Mouse (Mus musculus) MEL (cell line): ENCODE results near the gene Dcaf17. TPM values are rescaled to one million over a fixed set of nuclear protein-coding genes. Genes with fewer than 3 reads are reported as not detected.

Experiments used
- DNase-seq: peaks from one replicate; pipeline ENCODE4 v3.0.0; 2011; ENCODE audit warnings: low read depth, low spot score
- H3K27ac ChIP-seq: 2 replicates; pipeline ENCODE4 v1.5.1; 2012; ENCODE audit warnings: low read depth, mild to moderate bottlenecking, control low read depth, low read length, moderate library complexity; ENCODE audit not compliant: control insufficient read depth
- H3K27me3 ChIP-seq, 2 experiments: fragments of 150-350 bp in 1 of 2; sonication (generic) in 1 of 2; 2 replicates each; pipeline ENCODE4 v1.6.1; 2012; ENCODE audit warnings: low read length in 2 of 2, mild to moderate bottlenecking in 2 of 2, improper control_type of control experiment in 1 of 2, moderate library complexity in 1 of 2; ENCODE audit not compliant: insufficient read depth in 2 of 2, control insufficient read depth in 1 of 2
- H3K36me3 ChIP-seq, 2 experiments: 2 replicates each; pipeline ENCODE4 v1.6.1; 2012 to 2014; ENCODE audit warnings: low read length in 2 of 2, improper control_type of control experiment in 1 of 2, inconsistent platforms in 1 of 2, mild to moderate bottlenecking in 1 of 2; ENCODE audit not compliant: insufficient read depth in 2 of 2, control insufficient read depth in 1 of 2
- H3K4me1 ChIP-seq, 2 experiments: fragments of 150-350 bp in 1 of 2; sonication (generic) in 1 of 2; 2 replicates each; pipeline ENCODE4 v1.6.1; 2012; ENCODE audit warnings: low read length in 2 of 2, improper control_type of control experiment in 1 of 2, mild to moderate bottlenecking in 1 of 2; ENCODE audit not compliant: insufficient read depth in 2 of 2, control insufficient read depth in 1 of 2
- H3K4me3 ChIP-seq, 2 experiments: fragments of 150-350 bp in 1 of 2; sonication (generic) in 1 of 2; 2 replicates each; pipeline ENCODE4 v1.5.1; 2012; ENCODE audit warnings: low read depth in 2 of 2, low read length in 2 of 2, mild to moderate bottlenecking in 2 of 2, moderate library complexity in 2 of 2, control low read depth in 1 of 2, improper control_type of control experiment in 1 of 2; ENCODE audit not compliant: control insufficient read depth in 1 of 2, insufficient read depth in 1 of 2
- H3K79me2 ChIP-seq: 2 replicates; pipeline ENCODE4 v1.6.1; 2012; ENCODE audit warnings: mild to moderate bottlenecking, low read length, moderate library complexity; ENCODE audit not compliant: control insufficient read depth, poor library complexity, insufficient read depth
- H3K9ac ChIP-seq: 2 replicates; pipeline ENCODE4 v1.6.1; 2012; ENCODE audit warnings: low read depth, mild to moderate bottlenecking, control low read depth, low read length, moderate library complexity; ENCODE audit not compliant: control insufficient read depth, poor library complexity, severe bottlenecking
- H3K9me3 ChIP-seq: fragments of 150-350 bp; sonication (generic); replicated peaks from 2 replicates; pipeline ENCODE4 v1.6.1; 2012; ENCODE audit warnings: mild to moderate bottlenecking, low read length, improper control_type of control experiment, moderate library complexity; ENCODE audit not compliant: insufficient read depth
- BHLHE40 ChIP-seq: IDR thresholded peaks from 2 replicates; pipeline ENCODE4 v1.6.1; 2012; ENCODE audit warnings: low read depth, mild to moderate bottlenecking, inconsistent platforms, low read length, improper control_type of control experiment, borderline replicate concordance
- CTCF ChIP-seq, 3 experiments: IDR thresholded peaks in 2 of 3; conservative IDR thresholded peaks in 1 of 3; 2 replicates each; pipeline ENCODE4 v1.5.1; 2011 to 2012; ENCODE audit warnings: low read length in 3 of 3, low read depth in 2 of 3, mild to moderate bottlenecking in 2 of 3, improper control_type of control experiment in 1 of 3, inconsistent platforms in 1 of 3, mixed read lengths in 1 of 3, moderate library complexity in 1 of 3; ENCODE audit not compliant: control insufficient read depth in 1 of 3, insufficient read depth in 1 of 3, poor library complexity in 1 of 3, severe bottlenecking in 1 of 3
- ELF1 ChIP-seq: IDR thresholded peaks from 2 replicates; pipeline ENCODE4 v1.6.1; 2014; ENCODE audit warnings: low read depth, mild to moderate bottlenecking, inconsistent platforms, low read length, improper control_type of control experiment, moderate library complexity
- EP300 ChIP-seq, 2 experiments: IDR thresholded peaks; 2 replicates each; pipeline ENCODE4 v1.6.1; 2011; ENCODE audit warnings: improper control_type of control experiment in 2 of 2, low read length in 2 of 2, low read depth in 1 of 2, mild to moderate bottlenecking in 1 of 2
- GABPA ChIP-seq: IDR thresholded peaks from 2 replicates; pipeline ENCODE4 v1.6.1; 2012; ENCODE audit warnings: low read depth, mild to moderate bottlenecking, inconsistent platforms, low read length, improper control_type of control experiment, moderate library complexity
- GATA1 ChIP-seq: IDR thresholded peaks from 2 replicates; pipeline ENCODE4 v1.6.1; 2011; ENCODE audit warnings: low read depth, low read length, improper control_type of control experiment
- JUND ChIP-seq: IDR thresholded peaks from 2 replicates; pipeline ENCODE4 v1.6.1; 2011; ENCODE audit warnings: low read depth, mild to moderate bottlenecking, improper control_type of control experiment, low read length
- MAZ ChIP-seq: IDR thresholded peaks from 2 replicates; pipeline ENCODE4 v1.6.1; 2012; ENCODE audit warnings: low read depth, mild to moderate bottlenecking, inconsistent platforms, low read length, improper control_type of control experiment
- MEF2A ChIP-seq: IDR thresholded peaks from 2 replicates; pipeline ENCODE4 v1.6.1; 2014; ENCODE audit warnings: low read depth, mild to moderate bottlenecking, inconsistent platforms, low read length, improper control_type of control experiment; ENCODE audit not compliant: poor library complexity, insufficient replicate concordance, severe bottlenecking; ENCODE audit errors: extremely low read depth
- MYC ChIP-seq: IDR thresholded peaks from 2 replicates; pipeline ENCODE4 v1.6.1; 2011; ENCODE audit warnings: low read depth, mild to moderate bottlenecking, low read length, improper control_type of control experiment, moderate library complexity
- POLR2AphosphoS5 ChIP-seq: IDR thresholded peaks from 2 replicates; pipeline ENCODE4 v1.6.1; 2012; ENCODE audit warnings: low read depth, borderline replicate concordance, mild to moderate bottlenecking, inconsistent platforms, low read length, moderate library complexity, mixed read lengths
- RAD21 ChIP-seq: IDR thresholded peaks from 2 replicates; pipeline ENCODE4 v1.6.1; 2011; ENCODE audit warnings: mild to moderate bottlenecking, low read depth, low read length, improper control_type of control experiment
- SIN3A ChIP-seq: IDR thresholded peaks from 2 replicates; pipeline ENCODE4 v1.6.1; 2012; ENCODE audit warnings: low read length, improper control_type of control experiment, inconsistent platforms
- TAL1 ChIP-seq: IDR thresholded peaks from 2 replicates; pipeline ENCODE4 v1.6.1; 2012; ENCODE audit warnings: mild to moderate bottlenecking, inconsistent platforms, low read length, moderate library complexity, mixed read lengths
- TCF12 ChIP-seq: IDR thresholded peaks from 2 replicates; pipeline ENCODE4 v1.6.1; 2014; ENCODE audit warnings: low read depth, mild to moderate bottlenecking, inconsistent platforms, low read length, improper control_type of control experiment, moderate library complexity
- ZMIZ1 ChIP-seq: IDR thresholded peaks from 2 replicates; pipeline ENCODE4 v1.6.1; 2012; ENCODE audit warnings: low read depth, mild to moderate bottlenecking, inconsistent platforms, low read length, improper control_type of control experiment, moderate library complexity
- polyA plus RNA-seq, 2 experiments: library from polyadenylated mRNA; stranded (reverse) in 1 of 2; unstranded in 1 of 2; fragments of >175 nt in 1 of 2; fragments of >200 nt in 1 of 2; gene quantifications; 2 replicates each; pipeline versions ENCODE4 v1.2.1 to v1.2.4; 2012; ENCODE audit warnings: low replicate concordance in 2 of 2, low read depth in 1 of 2; ENCODE audit not compliant: insufficient read length in 2 of 2, insufficient read depth in 1 of 2, missing spikeins in 1 of 2
- total RNA-seq: library from RNA; depleted of rRNA; stranded (reverse); fragments of 300-350 nt; gene quantifications from 2 replicates; pipeline ENCODE4 v1.2.3, GENCODE M21; 2012

Gene Dcaf17
- total and polyA plus RNA-seq, 3 experiments = 15.1 to 16.3 TPM; not detected in 1

DNA sequence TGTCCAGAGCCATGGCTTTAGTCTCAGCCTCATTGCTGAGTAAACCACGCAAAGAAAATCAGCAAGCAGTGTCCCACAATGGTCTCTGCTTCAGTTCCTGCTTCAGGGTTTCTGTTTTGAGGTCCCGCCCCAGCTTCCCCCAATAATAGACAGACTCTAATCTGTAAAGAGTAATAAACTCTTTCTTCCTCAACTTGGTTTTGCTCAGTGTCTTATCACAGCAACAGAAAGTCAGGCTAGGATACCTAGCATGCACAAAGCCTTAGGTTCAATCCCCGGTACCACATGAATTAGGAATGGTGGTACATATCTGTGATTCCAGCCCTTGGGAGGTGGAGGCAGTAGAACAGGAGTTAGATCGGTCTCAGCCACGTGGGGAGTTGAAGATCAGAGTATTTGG is 79.7 kb downstream of the Dcaf17 start (continued):
- no peak for TF ChIP-seq BHLHE40
- no peak for TF ChIP-seq MEF2A
- TF ChIP-seq MYC = peak; percentile 49; the same call in 1 of the 2 replicates
- TF ChIP-seq POLR2AphosphoS5 = no peak
- no peak for TF ChIP-seq GABPA
- no peak for TF ChIP-seq MAZ
- TF ChIP-seq SIN3A = no peak
- no peak for TF ChIP-seq ZMIZ1
- TF ChIP-seq JUND = no peak
- TF ChIP-seq TCF12 = 0 out of 2 replicates have a peak, but pooled peaks have one; percentile 30
- TF ChIP-seq RAD21 = no peak

- no peak overlapping the region for H3K4me3 ChIP-seq
- no peaks in the 10 kb centered on the region for H3K9me3 ChIP-seq
- H3K27me3 ChIP-seq = no peaks in the 10 kb centered on the region
- H3K79me2 ChIP-seq = no peaks in the 10 kb centered on the region
- H3K27ac ChIP-seq = no peak overlapping the region
- H3K9ac ChIP-seq = no peak overlapping the region
- DNase-seq = peak; percentile 34
- peaks cover 0 to 6% of the 10 kb centered on the region in 2 experiments; a peak in 1 of 4 replicates for H3K36me3 ChIP-seq
- H3K4me1 ChIP-seq = peaks cover 2 to 12% of the 10 kb centered on the region in 2 experiments; a peak in 3 of 4 replicates
- TF ChIP-seq GATA1 (peak; percentile 18; the same call in 1 of the 2 replicates), GABPA (no peak)
Measured at GRCm38 (mm10) chr2:71140622-71141021, 85.5 kb downstream of the Dcaf17 start.

DNA sequence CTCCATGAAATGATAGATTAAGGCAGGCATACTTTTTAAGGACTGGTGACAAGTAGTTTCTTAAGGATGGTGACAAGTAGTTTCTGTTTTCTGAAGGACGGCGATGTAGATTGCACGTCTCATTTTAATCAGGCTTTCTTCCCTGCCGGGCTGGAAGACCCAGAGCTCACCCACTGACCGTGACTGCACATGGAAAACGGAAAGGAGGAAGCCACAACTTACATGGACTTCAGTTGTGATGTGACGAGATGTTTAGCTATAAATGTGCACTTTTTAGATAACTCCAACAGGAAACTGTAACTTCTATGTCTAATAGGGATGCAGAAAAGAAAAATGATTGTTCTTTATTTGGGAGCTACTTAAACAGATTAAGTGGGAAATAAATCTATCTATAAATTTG is 87.3 kb downstream of the Dcaf17 start:
- TF ChIP-seq GATA1 (peak; percentile 45; the same call in 1 of the 2 replicates), MYC (0 out of 2 replicates have a peak, but pooled peaks have one; percentile 47), EP300 (IDR thresholded peaks at IDR 0.05; ENCODE audit: low read depth in 1 of 2, low read length in 2 of 2) (peak; percentile 22 to 61; a peak in 3 of 4 replicates), TCF12 (0 out of 2 replicates have a peak, but pooled peaks have one; percentile 28), TAL1 (peak; percentile 69), CTCF (IDR thresholded peaks at IDR 0.05 in 2 of 3, conservative IDR thresholded peaks at IDR 0.05 in 1 of 3; ENCODE audit: control insufficient read depth in 1 of 3, insufficient read depth in 1 of 3, low read depth in 2 of 3, low read length in 3 of 3, poor library complexity in 1 of 3, severe bottlenecking in 1 of 3) (no peak), ELF1 (no peak)
- H3K9ac ChIP-seq = no peak overlapping the region
- H3K4me3 ChIP-seq = peak overlapping the region; percentile 9 to 35; a peak in 3 of 4 replicates
- peaks cover 2 to 14% of the 10 kb centered on the region in 2 experiments; a peak in 3 of 4 replicates for H3K4me1 ChIP-seq
- H3K27ac ChIP-seq = no peak overlapping the region
- H3K79me2 ChIP-seq = no peaks in the 10 kb centered on the region
- H3K36me3 ChIP-seq = peaks cover 0 to 6% of the 10 kb centered on the region in 2 experiments; a peak in 1 of 4 replicates
- peak; percentile 61 for DNase-seq
- H3K27me3 ChIP-seq = no peaks in the 10 kb centered on the region
- H3K9me3 ChIP-seq = no peaks in the 10 kb centered on the region
